Mouse (Mus musculus): ENCODE data around the gene Hoxd8.

Hoxd8 gene

GRCm38 (mm10) chr2:74733765-74734164, 29.4 kb downstream of the Hoxd8 start:
- DNase-seq (ENCODE audit: low spot score in 2 of 2), result no peak

DNA sequence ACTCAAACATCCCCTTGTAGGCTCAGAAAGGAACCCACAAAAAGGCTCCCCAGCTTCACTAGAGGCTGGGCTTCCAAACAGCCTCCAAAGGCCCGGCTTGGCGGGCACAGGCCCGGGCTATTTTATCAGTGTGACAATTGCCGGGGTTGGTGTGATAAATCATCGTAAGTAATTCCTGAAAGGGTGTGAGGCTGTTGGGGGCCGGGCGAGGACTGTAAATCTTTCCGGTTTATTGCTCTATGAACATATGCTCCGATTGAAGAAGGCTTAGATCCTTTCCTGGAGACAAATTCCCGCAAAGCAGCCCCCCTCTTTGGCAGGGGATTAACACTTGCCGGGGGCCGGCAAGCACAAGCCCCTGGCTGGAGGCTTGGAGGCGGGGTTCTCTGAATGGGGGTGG, 30.0 kb downstream of the Hoxd8 start:
- DNase-seq (ENCODE audit: low spot score in 2 of 2), result no peak

- DNase-seq (ENCODE audit: low spot score in 2 of 2), result no peak
These were observed 30.8 kb downstream of the Hoxd8 start for GRCm38 (mm10) chr2:74734996-74735811.

GRCm38 (mm10) chr2:74735851-74736687, 31.7 kb downstream of the Hoxd8 start:
- DNase-seq (ENCODE audit: low spot score in 2 of 2), result no peak

- DNase-seq (ENCODE audit: low spot score in 2 of 2), result no peak
These were observed 32.5 kb downstream of the Hoxd8 start for GRCm38 (mm10) chr2:74736688-74737577.

DNA sequence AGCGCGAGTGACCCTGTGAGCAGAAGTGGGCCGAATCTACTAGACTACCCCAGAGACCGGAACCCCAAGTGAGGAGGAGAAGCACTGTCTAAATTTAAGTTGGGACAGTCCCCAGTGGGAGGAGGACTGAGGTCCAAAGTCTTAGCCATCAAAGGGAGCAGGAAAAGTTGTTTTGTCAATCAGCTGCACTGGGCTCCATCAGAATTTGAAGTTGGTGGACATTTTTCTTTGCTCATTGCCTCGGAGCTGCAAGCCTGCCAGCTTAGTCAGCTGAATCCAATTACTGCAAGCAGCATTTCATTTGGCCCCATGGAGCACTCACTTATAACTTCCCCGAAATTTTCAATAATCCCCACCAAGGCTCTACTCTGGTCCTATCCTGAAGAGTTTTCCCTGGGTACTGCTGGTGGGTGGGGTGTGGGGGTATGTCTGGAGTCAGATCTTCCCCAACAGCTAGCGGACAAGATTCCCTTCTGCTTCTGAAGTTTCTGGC, 33.2 kb downstream of the Hoxd8 start:
- DNase-seq (ENCODE audit: low spot score in 2 of 2), result no peak

- no peak for DNase-seq (ENCODE audit: low spot score in 2 of 2)
These were observed 34.4 kb downstream of the Hoxd8 start for GRCm38 (mm10) chr2:74738623-74739475.

- no peak for DNase-seq (ENCODE audit: low spot score in 2 of 2)
These were observed 35.0 kb downstream of the Hoxd8 start for GRCm38 (mm10) chr2:74739476-74739800.

GRCm38 (mm10) chr2:74739869-74740268, 35.5 kb downstream of the Hoxd8 start:
- no peak for DNase-seq (ENCODE audit: low spot score in 2 of 2)

DNA sequence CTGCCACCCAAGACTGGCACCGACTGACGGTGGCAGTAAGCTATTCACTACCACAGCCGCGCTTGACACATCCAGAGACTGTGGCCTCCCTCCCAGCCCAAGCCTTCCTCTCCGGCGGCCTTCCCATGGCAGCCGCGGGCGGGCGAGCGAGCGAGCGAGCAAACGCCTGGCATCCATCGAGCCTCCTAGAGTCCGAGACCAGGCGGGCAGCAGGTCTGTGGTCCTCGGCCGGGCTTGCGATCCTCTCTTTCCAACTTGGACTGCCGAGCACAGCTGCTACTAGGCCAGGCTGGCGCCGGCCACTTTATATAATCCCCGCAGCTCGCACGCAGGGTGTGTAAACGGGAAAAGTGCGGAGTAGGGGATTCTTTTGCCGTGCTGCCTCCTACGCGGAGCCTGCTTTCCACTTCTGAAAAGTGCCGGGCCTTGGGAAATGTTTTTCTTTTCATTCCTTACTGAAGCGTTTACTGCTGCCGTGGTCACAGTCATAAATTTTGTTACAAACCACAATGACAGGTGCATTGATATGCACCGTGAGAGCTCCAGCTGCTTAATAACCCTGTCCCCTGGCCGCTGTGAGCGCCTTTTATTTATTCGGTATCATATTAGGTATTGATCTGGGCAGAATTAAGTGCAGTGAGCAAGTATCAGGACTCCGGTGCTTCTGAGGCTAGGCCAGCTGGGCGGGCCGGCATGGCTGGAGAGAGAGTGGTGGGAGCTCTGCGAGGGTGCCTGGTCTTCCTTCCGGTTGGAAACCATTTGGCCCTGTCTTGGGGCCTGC, 36.1 kb downstream of the Hoxd8 start:
- no peak for DNase-seq (ENCODE audit: low spot score in 2 of 2)

- DNase-seq (ENCODE audit: low spot score in 2 of 2), result no peak
These were observed 37.0 kb downstream of the Hoxd8 start for GRCm38 (mm10) chr2:74741252-74741978.

DNA sequence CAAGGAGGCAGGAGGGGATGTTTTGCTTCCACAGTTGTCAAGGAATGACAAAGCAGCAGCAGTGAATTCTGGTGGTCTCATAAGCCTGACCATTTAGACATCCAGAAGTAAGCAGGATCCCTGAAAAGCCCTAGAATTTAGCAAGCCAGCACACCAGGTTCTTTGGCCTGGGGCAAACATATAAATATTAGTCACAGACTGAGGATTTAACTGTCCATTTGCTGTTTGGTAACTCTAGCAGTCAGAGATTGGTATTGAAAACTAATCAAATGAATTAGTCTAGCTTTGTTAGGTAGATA, 37.5 kb downstream of the Hoxd8 start:
- DNase-seq (ENCODE audit: low spot score in 2 of 2), result no peak

- no peak for DNase-seq (ENCODE audit: low spot score in 2 of 2)
These were observed 41.3 kb downstream of the Hoxd8 start for GRCm38 (mm10) chr2:74745540-74746297.

GRCm38 (mm10) chr2:74746298-74746921, 42.0 kb downstream of the Hoxd8 start:
- no peak for DNase-seq (ENCODE audit: low spot score in 2 of 2)

DNA sequence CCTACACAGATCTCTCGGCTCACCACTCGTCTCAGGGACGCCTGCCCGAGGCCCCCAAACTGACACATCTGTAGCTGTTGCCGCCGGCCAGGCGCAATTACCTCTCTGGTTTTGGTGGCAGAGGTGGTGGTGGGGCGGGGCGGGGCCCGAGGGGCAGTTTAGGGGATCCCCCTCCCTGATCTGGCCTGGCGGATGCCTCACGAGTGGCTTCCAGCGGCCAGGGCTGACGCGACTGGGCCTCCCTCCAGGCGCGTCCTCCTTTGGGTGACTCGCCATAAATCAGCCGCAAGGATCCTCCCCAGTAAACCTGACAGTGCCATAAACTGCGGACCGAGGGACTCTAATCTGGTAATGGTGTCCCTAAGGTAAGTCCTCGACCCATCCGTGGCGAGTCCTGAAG, 42.6 kb downstream of the Hoxd8 start:
- DNase-seq (ENCODE audit: low spot score in 2 of 2), result no peak

DNA sequence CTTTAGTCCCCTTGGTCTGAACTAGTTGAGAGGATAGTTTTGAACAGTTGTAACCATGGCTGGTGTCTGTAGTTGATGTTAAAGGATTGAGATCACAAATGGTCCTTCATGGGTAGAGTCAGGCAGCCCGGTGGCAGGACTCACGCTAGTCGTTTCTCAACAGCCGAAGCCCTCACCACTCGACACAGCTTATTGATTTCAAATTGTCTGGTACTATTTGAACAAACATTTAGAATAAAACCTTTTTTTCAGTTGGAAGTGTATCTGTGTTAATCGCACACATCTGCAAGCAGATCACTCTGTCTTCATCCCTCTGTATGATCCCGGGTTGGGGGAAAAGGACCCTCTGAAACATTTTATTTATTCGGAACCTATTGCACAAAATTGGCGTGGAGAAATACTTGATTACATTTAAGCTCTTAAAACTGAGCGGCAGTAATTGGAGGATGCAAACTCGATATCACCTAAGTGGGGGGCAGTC, 43.3 kb downstream of the Hoxd8 start:
- no peak for DNase-seq (ENCODE audit: low spot score in 2 of 2)

- DNase-seq (ENCODE audit: low spot score in 2 of 2), result no peak
These were observed 44.1 kb downstream of the Hoxd8 start for GRCm38 (mm10) chr2:74748436-74748995.
